Mouse (Mus musculus) CD4-positive, CD25-positive, alpha-beta regulatory T cell, adult 4 months (primary cell): ENCODE data around the gene Hrk. TPM values are rescaled to one million over a fixed set of nuclear protein-coding genes. Genes with fewer than 3 reads are reported as not detected.
A peak's percentile ranks its signal among the peaks of the same experiment; 100 is the strongest.

Experiments
- ATAC-seq: one replicate; pipeline ENCODE4 v1.8.0; 2017
- polyA plus RNA-seq, 2 experiments: library from polyadenylated mRNA; unstranded; fragments of 100-300 nt; shearing (Covaris generic); gene quantifications; one replicate each; pipeline ENCODE4 v1.2.1; 2017

Gene Hrk
- polyA plus RNA-seq, 2 experiments from 2014 or later, result not detected

- ATAC-seq, result no peak
Measured at GRCm38 (mm10) chr5:118165462-118165861, 1.0 kb downstream of the Hrk start.

GRCm38 (mm10) chr5:118167561-118167995, 3.1 kb downstream of the Hrk start:
- ATAC-seq, result no peak

GRCm38 (mm10) chr5:118169222-118170221, 5.1 kb downstream of the Hrk start:
- ATAC-seq, result no peak

GRCm38 (mm10) chr5:118170888-118171529, 6.6 kb downstream of the Hrk start:
- ATAC-seq, result peak; percentile 54

- ATAC-seq, result no peak
Measured at GRCm38 (mm10) chr5:118171665-118172064, 7.2 kb downstream of the Hrk start.

GRCm38 (mm10) chr5:118172078-118172723, 7.8 kb downstream of the Hrk start:
- peak; percentile 77 for ATAC-seq

GRCm38 (mm10) chr5:118174310-118175009, 10.0 kb downstream of the Hrk start:
- ATAC-seq, result no peak

GRCm38 (mm10) chr5:118175137-118175536, 10.7 kb downstream of the Hrk start:
- ATAC-seq, result no peak

GRCm38 (mm10) chr5:118177640-118178039, 13.2 kb downstream of the Hrk start:
- no peak for ATAC-seq

- no peak for ATAC-seq
Measured at GRCm38 (mm10) chr5:118186903-118187633, 22.6 kb downstream of the Hrk start.

- no peak for ATAC-seq
Measured at GRCm38 (mm10) chr5:118188356-118188755, 23.9 kb downstream of the Hrk start.

GRCm38 (mm10) chr5:118190491-118190890, 26.0 kb downstream of the Hrk start:
- no peak for ATAC-seq

GRCm38 (mm10) chr5:118192221-118192620, 27.8 kb downstream of the Hrk start:
- no peak for ATAC-seq

- ATAC-seq, result no peak
Measured at GRCm38 (mm10) chr5:118197421-118197820, 33.0 kb downstream of the Hrk start.

GRCm38 (mm10) chr5:118199670-118200069, 35.2 kb downstream of the Hrk start:
- no peak for ATAC-seq

GRCm38 (mm10) chr5:118204675-118205440, 40.4 kb downstream of the Hrk start:
- ATAC-seq, result no peak

- no peak for ATAC-seq
Measured at GRCm38 (mm10) chr5:118205852-118206251, 41.4 kb downstream of the Hrk start.

GRCm38 (mm10) chr5:118214012-118214411, 49.6 kb downstream of the Hrk start:
- no peak for ATAC-seq

- no peak for ATAC-seq
Measured at GRCm38 (mm10) chr5:118214418-118215154, 50.1 kb downstream of the Hrk start.

- no peak for ATAC-seq
Measured at GRCm38 (mm10) chr5:118217410-118217809, 53.0 kb downstream of the Hrk start.
